8 mouse cellular contexts compared by ENCODE assay signal in genomic region chrX:96712907-96713774, GRCm38 (mm10). TPM values are rescaled to one million over a fixed set of nuclear protein-coding genes. Genes with fewer than 3 reads are reported as not detected.
DNase-seq lines count a peak whose midpoint lies in the region; ATAC-seq and TF ChIP-seq lines count a peak whose summit lies in the region.

Gpr165 (plus strand) TSS chrX:96713441.

- no peaks in the 10 kb centered on the region for H3K27me3 ChIP-seq in lung, postnatal 0 days (replicated peaks; ENCODE audit: insufficient read depth, low read length)
- no peaks in the 10 kb centered on the region; the same call in 1 of the 2 replicates for H3K27me3 ChIP-seq in embryonic facial prominence, embryonic 14.5 days (replicated peaks; ENCODE audit: control insufficient read depth, insufficient read depth, low read length)

- H3K4me1 ChIP-seq in lung, postnatal 0 days (ENCODE audit: insufficient read depth, low read depth, low read length), result no peaks in the 10 kb centered on the region
- H3K4me1 ChIP-seq in embryonic facial prominence, embryonic 14.5 days (ENCODE audit: control insufficient read depth, insufficient read depth, low read length), result no peaks in the 10 kb centered on the region

- no peak within 1 kb of the TSS for H3K9ac ChIP-seq in lung, postnatal 0 days (replicated peaks; ENCODE audit: low read depth)
- H3K9ac ChIP-seq in embryonic facial prominence, embryonic 14.5 days (ENCODE audit: low read depth, low read length), result 0 out of 2 replicates have a peak within 1 kb of the TSS, but pooled peaks have one; percentile 6

- 21% methylated on average over 16 of the region's 16 CpGs for WGBS in lung, postnatal 0 days
- 21% methylated on average over 11 of the region's 16 CpGs for WGBS in embryonic facial prominence, embryonic 14.5 days

- no peaks in the 10 kb centered on the region for H3K9me3 ChIP-seq in lung, postnatal 0 days (ENCODE audit: low read length)
- H3K9me3 ChIP-seq in embryonic facial prominence, embryonic 14.5 days (ENCODE audit: control insufficient read depth, low read length), result no peaks in the 10 kb centered on the region

- H3K27ac ChIP-seq in lung, postnatal 0 days (ENCODE audit: low read length), result no peak within 1 kb of the TSS
- H3K27ac ChIP-seq in embryonic facial prominence, embryonic 14.5 days (replicated peaks; ENCODE audit: low read depth, low read length), result no peak within 1 kb of the TSS

- H3K36me3 ChIP-seq in lung, postnatal 0 days (ENCODE audit: insufficient read depth, low read length), result no peaks in the 10 kb centered on the region
- no peaks in the 10 kb centered on the region for H3K36me3 ChIP-seq in embryonic facial prominence, embryonic 14.5 days (ENCODE audit: control insufficient read depth, insufficient read depth, low read length)

- peak; percentile 66 for ATAC-seq in lung, postnatal 0 days
- ATAC-seq in embryonic facial prominence, embryonic 14.5 days (ENCODE audit: low read depth), result peak; percentile 96

- peak; percentile 4 for DNase-seq in lung, postnatal 0 days (ENCODE audit: low spot score)
- DNase-seq in lung, postnatal 10 days, result no peak
- peak; percentile 49 for DNase-seq in embryonic facial prominence, embryonic 14.5 days (ENCODE audit: low spot score)
- peak; percentile 8 to 11 for DNase-seq in heart, adult 9 months (ENCODE audit: low spot score in 2 of 2)
- peak; percentile 21 for DNase-seq in kidney, postnatal 14 days
- peak; percentile 14 for DNase-seq in liver
- DNase-seq in ovary, postnatal 36 days (ENCODE audit: low spot score), result peak; percentile 64
- no peak for DNase-seq in B cell, adult 2 months

- TF ChIP-seq EP300 in lung, postnatal 0 days (IDR thresholded peaks at IDR 0.05), result no peak

- no peak for TF ChIP-seq CTCF in lung, postnatal 0 days (IDR thresholded peaks at IDR 0.05)

- H3K4me2 ChIP-seq in lung, postnatal 0 days (replicated peaks; ENCODE audit: low read depth, low read length), result peak within 1 kb of the TSS; percentile 35
- H3K4me2 ChIP-seq in embryonic facial prominence, embryonic 14.5 days (ENCODE audit: low read depth, low read length), result peak within 1 kb of the TSS; percentile 54

- no peak within 1 kb of the TSS for H3K4me3 ChIP-seq in lung, postnatal 0 days (ENCODE audit: low read depth, low read length)
- peak within 1 kb of the TSS; percentile 26 for H3K4me3 ChIP-seq in embryonic facial prominence, embryonic 14.5 days (ENCODE audit: low read depth, low read length)

RNA-seq across cellular contexts. Expression of gene Gpr165, which starts in this region (rescaled TPM):
- polyA plus RNA-seq in lung, postnatal 0 days (2015; fragmentation: Nextera tagmentation; extraction: Ambion mirVana), result not detected in 2 replicates
- 0.72 and 0.80 TPM in 2 replicates for polyA plus RNA-seq in embryonic facial prominence, embryonic 14.5 days (2014; fragmentation: Nextera tagmentation; extraction: Ambion mirVana)

Comparison
In these comparisons a context has a peak if more than half of its experiments do, and no peak if none do; other contexts are left out.
1. Peak in DNase-seq, ATAC-seq and H3K4me2 ChIP-seq in lung, postnatal 0 days; RNA of the gene not detected or under 1 TPM.
2. Peak in DNase-seq, ATAC-seq, H3K4me3 ChIP-seq, H3K9ac ChIP-seq and H3K4me2 ChIP-seq in embryonic facial prominence, embryonic 14.5 days; RNA of the gene not detected or under 1 TPM.
3. DNase-seq: peak in heart, adult 9 months (2 of 2), kidney, postnatal 14 days (single experiment), liver (single experiment) and ovary, postnatal 36 days (single experiment); none in lung, postnatal 10 days (single experiment) and B cell, adult 2 months (0 of 2).